In genomic region chr7:24531211-24531971, GRCm38 (mm10) we compare ENCODE assay signal across 8 mouse cellular contexts. TPM values are rescaled to one million over a fixed set of nuclear protein-coding genes. Genes with fewer than 3 reads are reported as not detected.
A peak's percentile ranks its signal among the peaks of the same experiment; 100 is the strongest.
DNase-seq lines count a peak whose midpoint lies in the region; ATAC-seq and TF ChIP-seq lines count a peak whose summit lies in the region.

No protein-coding gene starts in this region.

- H3K4me3 ChIP-seq in intestine, embryonic 16.5 days (ENCODE audit: low read length), result peak overlapping the region; percentile 58
- H3K4me3 ChIP-seq in limb, embryonic 13.5 days, result peak overlapping the region; percentile 67
- H3K4me3 ChIP-seq in midbrain, embryonic 14.5 days (replicated peaks; ENCODE audit: low read depth, low read length), result peak overlapping the region; percentile 76
- peak overlapping the region; percentile 75 for H3K4me3 ChIP-seq in spleen, adult 2 months (ENCODE audit: extremely low read depth, insufficient read depth, insufficient read length)

- no peak for TF ChIP-seq POLR2A in spleen, adult 2 months (IDR thresholded peaks at IDR 0.05; ENCODE audit: low read depth, low read length)

- H3K27me3 ChIP-seq in intestine, embryonic 16.5 days (replicated peaks; ENCODE audit: control insufficient read depth, insufficient read depth, low read length), result no peaks in the 10 kb centered on the region
- peaks cover 15% of the 10 kb centered on the region for H3K27me3 ChIP-seq in limb, embryonic 13.5 days
- no peaks in the 10 kb centered on the region for H3K27me3 ChIP-seq in midbrain, embryonic 14.5 days (ENCODE audit: control insufficient read depth, insufficient read depth, low read length)
- H3K27me3 ChIP-seq in spleen, adult 2 months (ENCODE audit: control insufficient read depth, insufficient read depth, low read length), result no peaks in the 10 kb centered on the region

- peak; percentile 75 for DNase-seq in CD4-positive, CD25-positive, alpha-beta regulatory T cell, adult 2 months (ENCODE audit: low read depth, low spot score)
- peak; percentile 90 for DNase-seq in embryo, embryonic 11 days
- peak; percentile 49 for DNase-seq in gastrocnemius, postnatal 36 days
- DNase-seq in midbrain, embryonic 14.5 days, result peak; percentile 87
- peak in 1 of 2 experiments; percentile 72 for DNase-seq in spleen, adult 2 months (ENCODE audit: low read depth in 1 of 2, low spot score in 2 of 2)

- peak; percentile 78 for TF ChIP-seq CTCF in spleen, adult 2 months (IDR thresholded peaks at IDR 0.05; ENCODE audit: extremely low read depth, insufficient read depth, insufficient read length, insufficient replicate concordance)

- no peak for ATAC-seq in CD4-positive, CD25-positive, alpha-beta regulatory T cell, adult 4 months
- peak; percentile 68 for ATAC-seq in intestine, embryonic 16.5 days
- peak; percentile 37; the same call in 1 of the 2 replicates for ATAC-seq in limb, embryonic 13.5 days (ENCODE audit: low FRiP score, low read depth)
- ATAC-seq in midbrain, embryonic 14.5 days (ENCODE audit: low FRiP score, low TSS enrichment), result peak; percentile 56

- H3K9ac ChIP-seq in intestine, embryonic 16.5 days (ENCODE audit: low read depth, low read length), result peak overlapping the region; percentile 89
- peak overlapping the region; percentile 87 for H3K9ac ChIP-seq in limb, embryonic 13.5 days
- H3K9ac ChIP-seq in midbrain, embryonic 14.5 days (replicated peaks; ENCODE audit: low read length), result peak overlapping the region; percentile 95

- no peaks in the 10 kb centered on the region for H3K9me3 ChIP-seq in intestine, embryonic 16.5 days (ENCODE audit: control insufficient read depth, low read length)
- no peaks in the 10 kb centered on the region for H3K9me3 ChIP-seq in limb, embryonic 13.5 days
- H3K9me3 ChIP-seq in midbrain, embryonic 14.5 days (ENCODE audit: control insufficient read depth, low read length), result no peaks in the 10 kb centered on the region

- peaks cover 14% of the 10 kb centered on the region for H3K4me1 ChIP-seq in intestine, embryonic 16.5 days (ENCODE audit: control insufficient read depth, insufficient read depth, low read length)
- peaks cover 41% of the 10 kb centered on the region for H3K4me1 ChIP-seq in limb, embryonic 13.5 days
- peaks cover 26% of the 10 kb centered on the region for H3K4me1 ChIP-seq in midbrain, embryonic 14.5 days (ENCODE audit: control insufficient read depth, insufficient read depth, low read length)
- H3K4me1 ChIP-seq in spleen, adult 2 months (ENCODE audit: control insufficient read depth, insufficient read depth, insufficient read length), result no peaks in the 10 kb centered on the region

- intact Hi-C loops in gastrocnemius, postnatal 36 days (cut with DNase I), result loop anchor here (2.0 kb wide), 1 partner anchor 13 kb away; no protein-coding TSS in a partner anchor

- WGBS in intestine, embryonic 16.5 days, result under 1% methylated on average over 40 of the region's 43 CpGs
- under 1% methylated on average over 43 of the region's 43 CpGs for WGBS in limb, embryonic 13.5 days
- WGBS in midbrain, embryonic 14.5 days, result under 1% methylated on average over 43 of the region's 43 CpGs
- WGBS in spleen, adult 2 months, result 2% methylated on average over 43 of the region's 43 CpGs

- H3K4me2 ChIP-seq in intestine, embryonic 16.5 days (ENCODE audit: low read depth, low read length), result peak overlapping the region; percentile 95
- H3K4me2 ChIP-seq in limb, embryonic 13.5 days (replicated peaks), result peak overlapping the region; percentile 96
- peak overlapping the region; percentile 95 for H3K4me2 ChIP-seq in midbrain, embryonic 14.5 days (ENCODE audit: low read length)

- H3K36me3 ChIP-seq in intestine, embryonic 16.5 days (ENCODE audit: control insufficient read depth, insufficient read depth, low read length), result peaks cover 19% of the 10 kb centered on the region
- peaks cover 34% of the 10 kb centered on the region for H3K36me3 ChIP-seq in limb, embryonic 13.5 days
- H3K36me3 ChIP-seq in midbrain, embryonic 14.5 days (ENCODE audit: control insufficient read depth, insufficient read depth, low read length), result peaks cover 39% of the 10 kb centered on the region
- peaks cover 20% of the 10 kb centered on the region for H3K36me3 ChIP-seq in spleen, adult 2 months (ENCODE audit: control insufficient read depth, insufficient read depth, low read length)

- peak overlapping the region; percentile 71 for H3K27ac ChIP-seq in intestine, embryonic 16.5 days (ENCODE audit: low read length)
- peak overlapping the region; percentile 83 for H3K27ac ChIP-seq in limb, embryonic 13.5 days
- H3K27ac ChIP-seq in midbrain, embryonic 14.5 days (replicated peaks; ENCODE audit: low read depth, low read length), result peak overlapping the region; percentile 93
- peak overlapping the region; percentile 84 for H3K27ac ChIP-seq in spleen, adult 2 months (ENCODE audit: insufficient read depth, low read length)

RNA-seq across cellular contexts. Expression of gene Irgq, which starts 0.9 kb away (rescaled TPM):
- polyA plus RNA-seq in CD4-positive, CD25-positive, alpha-beta regulatory T cell, adult 4 months (2017; shearing (Covaris generic)), result 1 to 10 TPM in 1 of 2 experiments, under 1 TPM in 1; 0.68 to 1.5 TPM
- 10 to 100 TPM; 10.7 to 10.9 TPM for total RNA-seq in gastrocnemius, postnatal 36 days (2021)
- polyA plus RNA-seq in intestine, embryonic 16.5 days (2015; fragmentation: Nextera tagmentation; extraction: Ambion mirVana), result 3.3 and 4.1 TPM in 2 replicates
- 6.8 and 8.1 TPM in 2 replicates for polyA plus RNA-seq in limb, embryonic 13.5 days (2015; fragmentation: Nextera tagmentation; extraction: Ambion mirVana)
- polyA plus RNA-seq in midbrain, embryonic 14.5 days (2014; fragmentation: Nextera tagmentation; extraction: Ambion mirVana), result 24.6 and 30.3 TPM in 2 replicates
- 11.2 and 13.1 TPM in 2 replicates for polyA plus RNA-seq in spleen, adult 2 months (2012; rRNA removed)

RNA-seq across cellular contexts. Expression of gene Pinlyp, which starts 14.5 kb away (rescaled TPM):
- polyA plus RNA-seq in CD4-positive, CD25-positive, alpha-beta regulatory T cell, adult 4 months (2017; shearing (Covaris generic)), result not detected
- total RNA-seq in gastrocnemius, postnatal 36 days (2021), result not detected
- 0.16 TPM in 1 of 2 replicates, not detected in the other for polyA plus RNA-seq in intestine, embryonic 16.5 days (2015; fragmentation: Nextera tagmentation; extraction: Ambion mirVana)
- not detected in 2 replicates for polyA plus RNA-seq in limb, embryonic 13.5 days (2015; fragmentation: Nextera tagmentation; extraction: Ambion mirVana)
- not detected in 2 replicates for polyA plus RNA-seq in midbrain, embryonic 14.5 days (2014; fragmentation: Nextera tagmentation; extraction: Ambion mirVana)
- polyA plus RNA-seq in spleen, adult 2 months (2012; rRNA removed), result 0.23 and 0.36 TPM in 2 replicates

RNA-seq across cellular contexts. Expression of gene Xrcc1, which starts 14.7 kb away (rescaled TPM):
- polyA plus RNA-seq in CD4-positive, CD25-positive, alpha-beta regulatory T cell, adult 4 months (2017; shearing (Covaris generic)), result 10 to 100 TPM; 35.3 to 46.2 TPM
- total RNA-seq in gastrocnemius, postnatal 36 days (2021), result 10 to 100 TPM; 17.1 to 21.4 TPM
- polyA plus RNA-seq in intestine, embryonic 16.5 days (2015; fragmentation: Nextera tagmentation; extraction: Ambion mirVana), result 79.8 and 88.1 TPM in 2 replicates
- 125 and 131 TPM in 2 replicates for polyA plus RNA-seq in limb, embryonic 13.5 days (2015; fragmentation: Nextera tagmentation; extraction: Ambion mirVana)
- 55.0 and 55.8 TPM in 2 replicates for polyA plus RNA-seq in midbrain, embryonic 14.5 days (2014; fragmentation: Nextera tagmentation; extraction: Ambion mirVana)
- 52.3 and 56.2 TPM in 2 replicates for polyA plus RNA-seq in spleen, adult 2 months (2012; rRNA removed)

RNA-seq across cellular contexts. Expression of gene AC161166.1, which starts 19.1 kb away (rescaled TPM):
- polyA plus RNA-seq in CD4-positive, CD25-positive, alpha-beta regulatory T cell, adult 4 months (2017; shearing (Covaris generic)), result not detected
- not detected for total RNA-seq in gastrocnemius, postnatal 36 days (2021)
- 0.13 and 0.20 TPM in 2 replicates for polyA plus RNA-seq in intestine, embryonic 16.5 days (2015; fragmentation: Nextera tagmentation; extraction: Ambion mirVana)
- 0.42 and 0.66 TPM in 2 replicates for polyA plus RNA-seq in limb, embryonic 13.5 days (2015; fragmentation: Nextera tagmentation; extraction: Ambion mirVana)
- polyA plus RNA-seq in midbrain, embryonic 14.5 days (2014; fragmentation: Nextera tagmentation; extraction: Ambion mirVana), result 0.93 and 1.8 TPM in 2 replicates
- not detected in 2 replicates for polyA plus RNA-seq in spleen, adult 2 months (2012; rRNA removed)

RNA-seq across cellular contexts. Expression of gene Zfp428, which starts 24.6 kb away (rescaled TPM):
- polyA plus RNA-seq in CD4-positive, CD25-positive, alpha-beta regulatory T cell, adult 4 months (2017; shearing (Covaris generic)), result under 1 TPM in 1 of 2 experiments, not detected in 1; 0.56 TPM
- 1 to 10 TPM; 4.3 to 5.9 TPM for total RNA-seq in gastrocnemius, postnatal 36 days (2021)
- 26.3 and 26.6 TPM in 2 replicates for polyA plus RNA-seq in intestine, embryonic 16.5 days (2015; fragmentation: Nextera tagmentation; extraction: Ambion mirVana)
- polyA plus RNA-seq in limb, embryonic 13.5 days (2015; fragmentation: Nextera tagmentation; extraction: Ambion mirVana), result 64.2 and 68.3 TPM in 2 replicates
- 216 and 303 TPM in 2 replicates for polyA plus RNA-seq in midbrain, embryonic 14.5 days (2014; fragmentation: Nextera tagmentation; extraction: Ambion mirVana)
- 4.0 and 5.9 TPM in 2 replicates for polyA plus RNA-seq in spleen, adult 2 months (2012; rRNA removed)
